ENCODE assay signal across 9 mouse cellular contexts in genomic region chr3:131524779-131525178, GRCm38 (mm10). TPM values are rescaled to one million over a fixed set of nuclear protein-coding genes. Genes with fewer than 3 reads are reported as not detected.
A peak's percentile ranks its signal among the peaks of the same experiment; 100 is the strongest.
DNase-seq lines count a peak whose midpoint lies in the region; ATAC-seq lines count a peak whose summit lies in the region.
"Had no signal": no experiment of that assay in that cellular context is flagged by ENCODE, and none has a peak within 500 bp of the region (broad histone marks: within the 10 kb centered on the region; RNA-seq: fewer than 3 reads in every experiment).

No protein-coding gene starts in this region.

- H3K9me3 ChIP-seq in liver, embryonic 12.5 days (replicated peaks): no peaks in the 10 kb centered on the region
- H3K9me3 ChIP-seq: embryonic facial prominence, embryonic 15.5 days; limb, embryonic 13.5 days had no signal

- no peak overlapping the region for H3K27ac ChIP-seq in liver, embryonic 12.5 days
- H3K27ac ChIP-seq: embryonic facial prominence, embryonic 15.5 days; limb, embryonic 13.5 days had no signal

- no peak overlapping the region for H3K4me2 ChIP-seq in liver, embryonic 12.5 days
- H3K4me2 ChIP-seq: embryonic facial prominence, embryonic 15.5 days; limb, embryonic 13.5 days had no signal

- WGBS in liver, embryonic 12.5 days (ENCODE audit: insufficient replicate concordance): 19% methylated on average over 11 of the region's 11 CpGs

- H3K36me3 ChIP-seq in liver, embryonic 12.5 days: no peaks in the 10 kb centered on the region
- H3K36me3 ChIP-seq: embryonic facial prominence, embryonic 15.5 days; limb, embryonic 13.5 days had no signal

- no peak overlapping the region for H3K9ac ChIP-seq in liver, embryonic 12.5 days
- H3K9ac ChIP-seq: embryonic facial prominence, embryonic 15.5 days; limb, embryonic 13.5 days had no signal

- no peak overlapping the region for H3K4me3 ChIP-seq in liver, embryonic 12.5 days
- H3K4me3 ChIP-seq: embryonic facial prominence, embryonic 15.5 days; limb, embryonic 13.5 days had no signal

- no peaks in the 10 kb centered on the region for H3K27me3 ChIP-seq in liver, embryonic 12.5 days (replicated peaks)
- H3K27me3 ChIP-seq: embryonic facial prominence, embryonic 15.5 days; limb, embryonic 13.5 days had no signal

- DNase-seq in liver: peak; percentile 26
- DNase-seq in adrenal gland, postnatal 25 days: peak; percentile 57
- peak; percentile 53 for DNase-seq in embryo, embryonic 10 days (ENCODE audit: low spot score)
- DNase-seq in kidney, postnatal 25 days: peak; percentile 49 to 76
- peak; percentile 66 for DNase-seq in lung, postnatal 10 days
- peak; percentile 80 for DNase-seq in testis, postnatal 10 days (ENCODE audit: low spot score)

- no peaks in the 10 kb centered on the region for H3K4me1 ChIP-seq in liver, embryonic 12.5 days
- H3K4me1 ChIP-seq: embryonic facial prominence, embryonic 15.5 days had no signal

- no peak for ATAC-seq in liver, embryonic 12.5 days

RNA-seq across cellular contexts. Expression of gene Sgms2, which starts 33.6 kb away (rescaled TPM):
- polyA plus RNA-seq in liver, embryonic 12.5 days (2016; fragmentation: Nextera tagmentation; extraction: Ambion mirVana): 2.0 and 2.3 TPM in 2 replicates
- total RNA-seq in adrenal gland, postnatal 25 days (2021): 6.7 and 9.9 TPM in 2 replicates

RNA-seq across cellular contexts. Expression of gene Papss1, which starts 39.8 kb away (rescaled TPM):
- polyA plus RNA-seq in liver, embryonic 12.5 days (2016; fragmentation: Nextera tagmentation; extraction: Ambion mirVana): 14.4 and 15.1 TPM in 2 replicates
- 59.4 and 74.9 TPM in 2 replicates for total RNA-seq in adrenal gland, postnatal 25 days (2021)

Comparison
In these comparisons a context has a peak if more than half of its experiments do, and no peak if none do; other contexts are left out.
1. DNase-seq: peak in every context shown above with its lines; median percentile 80 in testis, postnatal 10 days; 66 in lung, postnatal 10 days; 62 in kidney, postnatal 25 days; 57 in adrenal gland, postnatal 25 days; 53 in embryo, embryonic 10 days; 26 in liver.